Mouse (Mus musculus): ENCODE data around the gene Notch2.

- TF ChIP-seq CTCF (IDR thresholded peaks at IDR 0.05; ENCODE audit: control insufficient read depth, insufficient read depth, low read length) (no peak), POLR2A (IDR thresholded peaks at IDR 0.05; ENCODE audit: borderline replicate concordance, control insufficient read depth, low read depth, low read length) (no peak)
Measured at GRCm38 (mm10) chr3:98045465-98046148, 32.3 kb downstream of the Notch2 start.

All from bone marrow, adult 2 months (tissue).